Mouse (Mus musculus) gastrocnemius, adult 2 months (tissue): ENCODE results near the gene Gramd1b. TPM values are rescaled to one million over a fixed set of nuclear protein-coding genes. Genes with fewer than 3 reads are reported as not detected.

Source experiments
- DNase-seq: peaks from one replicate; pipeline ENCODE4 v3.0.0; 2022
- H3K27ac ChIP-seq: fragments of 200-600 bp; 2 replicates; pipeline ENCODE4 v1.8.1; 2022; ENCODE audit warnings: mild to moderate bottlenecking
- H3K4me3 ChIP-seq: fragments of 200-600 bp; 2 replicates; pipeline ENCODE4 v1.8.1; 2022; ENCODE audit warnings: mild to moderate bottlenecking, moderate library complexity
- CTCF ChIP-seq: fragments of 200-600 bp; IDR thresholded peaks from 2 replicates; pipeline ENCODE4 v1.8.1; 2022; ENCODE audit warnings: antibody characterized with exemption, mild to moderate bottlenecking, moderate library complexity
- intact Hi-C: fragments of 180-260 bp; cut with DNase I; formaldehyde crosslinking; loops from one replicate; pipeline ENCODE4 v1.15.1; 2025
- total RNA-seq, 2 experiments: library from RNA; stranded (reverse); gene quantifications; 2 replicates each; pipeline ENCODE4 v1.2.3; 2021

Gene Gramd1b
- total RNA-seq, 2 experiments from 2014 or later = 5.3 to 8.2 TPM

DNA sequence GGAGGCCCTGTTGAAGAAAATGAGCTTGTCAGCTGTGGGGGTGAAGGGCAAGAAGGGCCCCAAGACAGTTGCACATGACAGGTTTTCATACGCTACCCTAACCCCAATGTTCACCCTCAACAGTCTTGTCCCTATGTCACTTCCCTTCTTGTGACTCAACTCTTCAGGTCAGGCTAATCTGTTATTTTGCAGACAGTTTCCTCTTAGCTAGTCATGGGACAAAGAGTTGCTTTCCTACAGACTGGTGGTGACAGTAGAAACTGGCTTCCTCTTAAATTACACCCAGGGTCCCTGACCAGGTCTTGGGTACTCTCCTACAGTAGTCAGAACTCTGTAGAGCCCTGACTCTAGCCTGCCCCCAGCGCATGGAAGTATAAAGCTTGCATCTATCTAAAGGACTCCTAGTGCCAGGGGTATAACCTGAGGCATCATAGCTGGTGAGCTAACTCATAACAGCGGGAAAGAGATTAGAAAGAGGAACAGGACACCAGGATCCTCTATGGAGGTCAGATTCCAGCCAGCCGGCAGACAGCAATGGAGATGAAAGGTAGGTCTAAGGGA lies 206.9 kb downstream of the Gramd1b start:
- intact Hi-C loops = no loop called here
- no peak for DNase-seq
- Histone ChIP-seq H3K4me3 (peak overlapping the region; percentile 13; the same call in 1 of the 2 replicates), H3K27ac (peak overlapping the region; percentile 67)
- TF ChIP-seq CTCF = peak; percentile 32

DNA sequence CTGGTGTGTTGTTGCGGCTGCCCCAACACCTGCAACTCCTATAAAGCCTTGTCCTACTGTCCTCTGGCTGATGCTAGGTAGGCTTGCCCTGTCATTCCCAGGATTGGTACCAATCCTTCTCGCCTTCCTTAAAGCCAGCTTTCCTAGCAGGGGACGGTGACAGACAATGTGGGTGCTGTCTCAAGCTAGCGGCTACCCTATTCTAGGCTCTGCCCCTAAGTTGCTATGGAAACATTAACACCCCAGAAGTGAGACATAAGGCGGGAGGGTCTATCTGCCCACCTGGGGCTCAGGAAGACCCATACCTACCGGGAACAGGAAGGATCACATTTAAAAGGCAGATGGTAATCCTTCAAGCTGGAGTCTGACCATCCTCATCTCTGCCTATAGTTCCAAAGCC lies 207.4 kb downstream of the Gramd1b start:
- no peak for TF ChIP-seq CTCF
- intact Hi-C loops = no loop called here
- peak overlapping the region; percentile 67 for H3K27ac ChIP-seq

DNA sequence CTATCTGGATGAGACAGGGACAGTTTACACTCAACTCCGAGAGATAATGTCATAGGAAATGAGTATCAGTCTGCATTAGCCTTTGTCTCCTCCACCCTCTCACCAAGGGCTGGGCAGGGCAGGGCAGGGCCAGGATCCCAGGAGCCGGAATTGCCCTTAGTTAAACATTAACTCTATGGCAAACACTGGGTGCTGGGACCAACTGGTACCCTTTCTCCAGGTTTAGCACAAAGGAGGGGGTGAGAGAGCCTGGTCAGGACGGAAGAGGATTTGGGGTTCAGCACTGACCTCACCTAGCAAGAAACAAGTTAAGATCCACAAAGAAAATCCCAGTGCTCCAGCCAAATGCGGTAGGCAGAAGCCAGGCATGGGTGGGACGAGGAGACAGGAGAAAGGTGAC lies 208.0 kb downstream of the Gramd1b start:
- no peak for DNase-seq
- H3K4me3 ChIP-seq = no peak overlapping the region
- intact Hi-C loops = no loop called here
- H3K27ac ChIP-seq = no peak overlapping the region
- TF ChIP-seq CTCF = no peak

More for the DNA sequence above, 207.4 kb downstream of the Gramd1b start:
- no peak overlapping the region for H3K4me3 ChIP-seq
- no peak for DNase-seq

DNA sequence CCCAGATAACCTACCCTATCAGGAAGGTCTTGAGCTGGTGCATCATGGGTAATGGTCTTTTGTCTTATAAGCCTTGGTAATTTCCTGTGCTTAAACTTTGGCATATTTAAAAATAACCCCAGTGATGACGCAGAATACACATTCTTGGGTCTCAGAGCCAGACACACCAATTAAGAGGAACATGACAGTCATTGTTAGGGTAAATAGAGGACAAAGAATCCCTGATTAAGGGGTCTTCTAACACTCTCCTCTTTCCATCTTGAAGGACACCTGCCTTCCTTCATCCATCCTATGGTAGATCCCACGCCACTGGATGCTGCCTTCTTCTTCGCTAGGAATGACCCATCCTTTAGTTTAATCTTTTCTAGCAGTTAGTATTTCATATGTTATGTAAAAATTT lies 208.8 kb downstream of the Gramd1b start:
- no peak overlapping the region for H3K4me3 ChIP-seq
- intact Hi-C loops = no loop called here
- TF ChIP-seq CTCF = no peak
- H3K27ac ChIP-seq = peak overlapping the region; percentile 88
- DNase-seq = no peak

DNA sequence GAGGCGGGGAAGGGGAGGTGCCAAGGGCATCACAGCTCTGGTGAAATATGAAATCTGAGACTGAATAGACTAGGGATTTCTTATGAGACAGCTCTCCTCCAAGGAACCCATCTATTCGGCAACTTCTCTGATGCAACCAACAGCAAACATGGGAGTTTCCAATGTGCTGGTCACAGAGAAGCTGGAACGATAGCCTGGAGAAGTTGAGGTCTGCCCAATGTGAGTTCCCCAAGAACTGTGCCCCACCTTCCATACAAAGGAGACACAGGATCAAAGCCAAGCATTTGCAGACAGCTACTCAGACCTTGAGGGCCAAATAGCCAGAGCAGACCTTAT lies 209.5 kb downstream of the Gramd1b start:
- no peak overlapping the region for H3K4me3 ChIP-seq
- peak overlapping the region; percentile 88 for H3K27ac ChIP-seq
- intact Hi-C loops = no loop called here
- DNase-seq = no peak
- no peak for TF ChIP-seq CTCF

DNA sequence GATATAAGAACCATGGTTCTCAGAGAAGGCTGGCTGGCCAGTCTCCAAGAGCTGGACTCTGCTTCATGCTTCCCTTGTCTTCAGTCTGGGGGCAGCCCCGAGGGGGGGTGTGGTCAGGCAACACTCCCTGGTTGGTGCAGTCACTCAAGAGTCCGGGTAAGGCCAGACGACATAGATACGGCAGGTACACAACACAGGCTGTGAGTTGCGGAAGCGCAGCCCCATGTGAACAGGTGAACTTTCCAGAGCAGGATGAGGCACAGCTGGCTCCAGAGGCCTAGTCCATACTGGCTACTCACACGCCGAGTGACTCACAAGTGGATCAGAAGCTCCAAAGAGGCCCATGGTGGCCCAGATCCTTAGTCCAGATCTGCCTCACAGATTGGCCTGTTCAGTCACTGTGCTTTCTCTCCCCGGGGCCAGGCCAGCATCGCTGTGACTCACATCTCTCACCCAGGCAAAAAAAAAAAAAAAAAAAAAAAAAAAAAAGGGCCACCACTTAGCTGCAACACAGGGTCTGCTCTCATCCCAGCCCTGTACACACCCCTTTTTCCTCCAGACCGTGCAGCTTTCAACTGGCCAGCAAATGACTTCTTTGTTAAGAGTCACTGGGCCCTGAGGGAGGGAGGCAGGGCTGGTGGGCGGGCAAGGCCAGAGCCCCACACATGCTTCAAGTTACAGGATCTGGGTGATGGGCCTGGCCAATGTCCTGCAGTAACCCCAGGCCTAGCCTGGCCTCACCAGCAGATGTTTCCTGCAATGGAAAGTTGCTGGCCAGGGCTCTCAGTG lies 210.1 kb downstream of the Gramd1b start:
- DNase-seq = peak; percentile 94
- Histone ChIP-seq H3K27ac (peak overlapping the region; percentile 88), H3K4me3 (peak overlapping the region; percentile 68)
- intact Hi-C loops = no loop called here
- no peak for TF ChIP-seq CTCF

DNA sequence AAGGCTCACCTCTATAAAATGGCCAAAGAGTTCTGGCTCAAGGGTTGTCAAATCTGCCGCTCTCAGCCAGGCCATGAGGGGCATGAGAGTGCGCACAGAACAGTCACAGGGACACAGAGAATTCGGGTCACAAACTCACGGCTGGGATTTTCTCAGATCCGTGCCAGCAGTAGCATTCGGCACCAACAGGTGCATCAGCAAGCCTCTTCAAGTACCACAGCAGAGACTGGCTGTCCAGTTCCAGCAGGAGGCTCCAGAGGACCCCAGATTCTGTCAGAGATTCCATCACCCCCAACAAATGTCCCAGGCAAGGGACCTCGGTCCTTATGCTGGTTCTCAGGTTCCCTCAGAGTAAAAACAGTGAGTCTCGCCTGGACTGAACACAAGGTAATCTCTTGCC lies 210.8 kb downstream of the Gramd1b start:
- TF ChIP-seq CTCF = peak; percentile 14; the same call in 1 of the 2 replicates
- intact Hi-C loops = no loop called here
- peak; percentile 56 for DNase-seq
- H3K4me3 ChIP-seq = peak overlapping the region; percentile 68
- peak overlapping the region; percentile 88 for H3K27ac ChIP-seq

DNA sequence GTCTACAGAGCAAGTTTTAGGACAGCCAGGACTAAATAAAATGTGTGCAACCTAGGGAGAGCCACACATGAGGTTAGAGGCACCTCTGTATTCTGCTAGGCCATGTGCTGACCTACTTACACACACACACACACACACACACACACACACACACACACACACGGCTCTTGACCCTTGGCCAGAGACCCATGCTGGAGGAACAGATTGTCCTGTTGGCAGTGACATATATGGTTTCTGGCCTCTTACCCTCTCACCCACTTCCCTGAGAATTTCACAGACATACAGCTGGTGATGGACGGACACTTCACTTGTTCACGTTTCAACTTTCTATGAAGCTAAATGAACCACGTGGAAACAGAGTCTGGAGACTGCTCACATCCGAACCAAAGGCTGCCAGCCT lies 212.4 kb downstream of the Gramd1b start:
- intact Hi-C loops = no loop called here
- Histone ChIP-seq H3K4me3 (peak overlapping the region; percentile 68), H3K27ac (peak overlapping the region; percentile 88)
- peak; percentile 61 for DNase-seq
- no peak for TF ChIP-seq CTCF

DNA sequence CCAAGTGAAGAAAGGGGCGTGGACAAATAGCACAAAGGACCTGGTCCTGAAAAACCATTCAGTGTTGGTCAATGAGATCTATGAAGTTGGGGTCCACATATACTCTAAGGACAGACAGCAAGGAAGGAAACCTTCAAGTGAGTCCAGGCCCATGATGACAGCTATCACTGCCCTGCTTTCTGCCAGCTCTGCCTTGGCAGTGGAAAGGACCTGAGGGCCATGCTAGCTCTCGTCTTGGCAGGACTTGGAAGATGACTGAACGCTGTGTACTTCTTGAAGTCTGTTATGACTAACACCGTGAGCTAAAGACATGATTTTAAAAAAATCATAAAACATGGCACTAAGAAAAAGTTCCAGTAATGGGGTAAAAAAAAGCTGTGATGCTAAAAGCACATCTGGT lies 213.4 kb downstream of the Gramd1b start:
- H3K27ac ChIP-seq = peak overlapping the region; percentile 64
- no peak for TF ChIP-seq CTCF
- intact Hi-C loops = no loop called here
- peak; percentile 71 for DNase-seq
- no peak overlapping the region for H3K4me3 ChIP-seq

DNA sequence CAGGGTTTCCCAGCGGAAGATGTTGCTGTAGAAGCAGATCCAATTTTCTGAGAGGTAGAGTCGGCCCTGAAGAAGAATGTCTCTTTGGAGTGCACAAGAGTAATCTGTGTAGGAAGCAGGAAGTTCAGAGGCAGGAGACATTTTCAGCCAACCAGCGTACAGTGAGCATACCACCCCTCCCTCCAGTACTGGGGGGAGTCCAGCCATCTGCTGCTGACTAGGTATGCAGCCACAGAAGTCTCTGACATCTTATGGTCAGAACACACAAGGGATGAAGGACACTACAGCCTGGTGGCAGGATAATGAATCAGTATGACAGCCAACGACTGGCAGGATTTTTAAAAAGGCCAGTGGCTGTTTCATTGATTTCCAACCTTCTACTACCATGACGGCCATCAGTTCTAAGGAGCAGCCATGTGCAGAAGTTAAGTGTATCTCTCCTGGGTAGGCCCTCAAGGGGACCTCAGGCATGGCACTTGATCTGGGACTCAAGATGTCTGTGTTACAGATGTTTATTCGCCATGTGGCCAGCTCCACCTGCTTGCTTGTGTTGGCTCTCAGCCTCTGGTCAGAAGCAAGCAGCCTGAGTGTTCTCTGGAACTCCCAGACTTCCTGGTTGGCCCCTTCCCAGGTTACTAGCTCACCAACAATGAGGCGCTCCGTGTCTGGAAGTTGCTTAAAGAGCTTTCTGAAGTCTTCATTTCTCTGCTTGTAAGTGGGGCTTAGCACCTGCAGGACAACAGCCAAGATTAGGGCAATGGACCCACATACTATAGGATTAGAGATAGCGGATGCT lies 214.1 kb downstream of the Gramd1b start:
- no peak for TF ChIP-seq CTCF
- peak overlapping the region; percentile 64 for H3K27ac ChIP-seq
- intact Hi-C loops = no loop called here
- peak; percentile 54 for DNase-seq
- no peak overlapping the region for H3K4me3 ChIP-seq

DNA sequence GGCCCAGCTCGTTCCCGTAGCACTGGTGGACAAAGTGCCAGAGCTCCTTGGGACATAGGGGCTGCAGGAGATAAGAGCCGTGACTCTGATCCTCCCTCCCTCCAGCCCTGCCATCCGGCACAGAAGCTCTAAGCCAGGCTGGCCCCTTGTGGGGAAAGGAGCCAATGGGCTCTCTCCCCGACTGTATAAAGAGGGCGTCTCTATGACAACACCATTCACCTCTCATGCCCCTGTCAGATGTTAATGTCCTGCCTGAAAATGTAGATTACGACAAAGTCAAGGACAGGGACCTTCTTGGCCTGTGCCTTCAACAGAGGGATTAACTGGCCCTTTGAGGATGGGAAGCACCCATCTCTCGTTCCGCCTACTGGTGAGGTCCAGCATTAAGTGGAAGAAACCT lies 219.4 kb downstream of the Gramd1b start:
- Histone ChIP-seq H3K27ac (no peak overlapping the region), H3K4me3 (no peak overlapping the region)
- intact Hi-C loops = no loop called here
- DNase-seq = no peak
- no peak for TF ChIP-seq CTCF

DNA sequence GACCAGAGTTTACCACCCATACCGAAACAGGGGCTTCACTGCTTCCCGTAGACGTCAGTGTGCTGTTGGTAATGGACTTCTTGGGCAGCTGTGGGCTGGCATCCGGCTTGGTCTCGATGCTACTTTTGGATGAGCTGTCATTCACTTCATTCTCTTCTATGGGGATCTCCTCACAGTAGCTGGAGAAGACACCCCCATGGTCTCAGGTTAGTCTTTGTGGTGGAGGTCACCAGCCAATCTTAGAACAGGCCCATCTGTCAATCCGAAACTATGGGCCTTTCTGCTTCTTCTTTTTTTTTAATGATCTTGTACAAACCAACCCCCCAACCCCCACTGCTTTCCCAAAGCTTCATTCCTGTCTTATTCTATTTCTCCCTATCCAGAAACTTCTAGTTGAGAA lies 221.3 kb downstream of the Gramd1b start:
- intact Hi-C loops = no loop called here
- Histone ChIP-seq H3K27ac (no peak overlapping the region), H3K4me3 (no peak overlapping the region)
- no peak for TF ChIP-seq CTCF
- DNase-seq = no peak

DNA sequence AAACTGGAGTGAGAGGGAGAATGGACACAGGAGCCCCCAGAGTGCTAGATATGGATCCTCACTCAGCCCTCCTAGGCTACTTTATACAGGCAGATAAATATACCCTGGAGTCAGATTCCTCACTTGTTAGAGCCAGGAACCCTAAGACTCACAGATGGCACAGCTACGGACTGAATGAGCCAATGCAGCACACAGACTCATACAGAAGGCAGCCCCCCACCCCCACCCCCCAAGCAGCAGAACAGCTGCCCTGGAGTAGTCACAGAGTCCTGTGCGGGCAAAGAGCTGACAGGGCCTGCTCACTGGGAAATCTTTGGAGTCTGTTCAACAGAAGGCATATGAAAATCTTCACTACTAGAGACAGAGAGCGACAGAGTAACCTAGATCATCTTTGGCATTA lies 223.9 kb downstream of the Gramd1b start:
- no peak overlapping the region for H3K4me3 ChIP-seq
- no peak for DNase-seq
- intact Hi-C loops = no loop called here
- TF ChIP-seq CTCF = no peak
- no peak overlapping the region for H3K27ac ChIP-seq
